Mouse (Mus musculus) testis, postnatal 10 days (tissue): ENCODE measurements at regions not wholly inside any gene's neighbourhood (a gene's known extent, or its start where the extent isn't known, plus 50 kb on each side); places are given as distances from the start of the nearest gene placed in this dataset.
"Not testable (repeated sequence)": the region's sequence is repeated elsewhere in the genome, so short reads cannot be mapped to it uniquely, and the experiment has no call there.

Experiments used
- DNase-seq: peaks from one replicate; pipeline ENCODE4 v3.0.0; 2021; ENCODE audit warnings: low spot score

DNA sequence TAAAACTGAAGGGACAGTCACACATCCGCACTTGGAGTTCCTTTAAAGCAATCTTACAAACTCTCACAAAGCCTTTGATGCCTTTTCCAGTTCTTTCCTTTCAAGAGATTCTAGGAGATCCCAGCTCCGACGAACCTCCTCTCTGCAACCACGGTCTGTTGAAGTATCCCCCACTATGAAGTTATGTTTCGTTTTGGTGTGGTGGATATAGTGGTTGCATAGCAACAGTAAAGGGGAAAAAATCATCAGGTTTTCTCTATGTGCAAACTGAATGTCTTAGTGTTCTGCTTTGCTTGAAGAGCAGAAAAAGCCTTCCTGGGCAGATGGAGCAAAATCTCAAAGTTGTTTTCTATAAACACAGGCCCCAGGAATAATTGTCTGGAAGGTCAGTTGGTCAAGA, 147.4 kb upstream of the Dlgap1 start:
- no peak for DNase-seq

DNA sequence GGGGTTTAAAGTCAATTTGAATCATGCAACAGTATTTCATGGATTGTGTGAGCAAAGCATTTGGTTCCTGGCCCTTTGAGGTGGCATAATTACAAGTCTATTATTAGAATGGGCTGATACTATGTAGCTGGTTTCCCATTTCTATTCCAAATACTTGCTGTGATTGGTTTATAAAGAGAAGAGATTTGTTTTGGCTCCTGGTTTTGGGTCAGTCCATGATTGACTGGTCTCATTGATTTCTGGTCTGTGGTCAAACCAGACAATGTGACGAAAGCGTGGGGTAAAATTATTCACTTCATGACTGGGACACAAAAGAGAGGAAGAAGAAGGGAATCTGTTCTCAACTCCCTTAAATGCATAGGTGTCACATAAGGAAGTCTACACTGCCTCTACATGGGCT, 147.0 kb upstream of the Dlgap1 start:
- no peak for DNase-seq

DNA sequence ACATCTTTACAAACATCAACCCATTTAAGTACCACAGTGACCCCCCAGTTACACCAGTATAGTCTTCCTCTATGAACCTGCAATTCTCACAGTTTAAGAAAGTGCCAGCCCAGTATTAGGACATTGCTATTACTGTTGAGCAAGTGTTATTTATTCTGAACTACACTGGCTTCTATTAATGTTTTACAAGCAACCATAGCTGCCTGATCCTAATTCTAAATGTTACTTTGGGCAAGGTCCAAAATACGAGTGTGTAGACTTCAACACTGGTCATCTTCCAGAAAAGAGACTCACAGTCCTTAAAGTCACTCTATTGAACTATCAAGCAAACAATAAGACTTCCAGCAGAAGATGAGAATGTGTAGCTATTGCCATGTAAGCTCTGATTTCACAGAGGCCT, 146.0 kb upstream of the Dlgap1 start:
- no peak for DNase-seq

DNA sequence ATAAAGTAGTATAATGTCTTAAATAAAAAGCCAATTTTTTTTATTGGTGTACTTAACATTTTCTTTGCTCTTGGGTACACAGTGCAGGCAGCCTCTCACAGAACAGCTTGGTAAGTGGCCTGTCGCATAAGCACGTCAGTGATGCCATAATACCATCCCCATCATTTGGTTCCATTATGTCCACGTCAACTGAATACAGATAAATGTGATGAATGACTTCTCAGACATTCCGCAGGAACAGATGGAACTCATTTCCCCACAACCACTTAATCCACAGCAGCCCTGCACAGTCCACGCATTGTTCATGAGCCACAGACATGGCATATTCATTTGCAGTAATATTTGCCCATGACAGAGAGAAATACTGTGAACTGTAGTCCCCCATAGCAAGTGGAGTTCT, 127.6 kb upstream of the Dlgap1 start:
- no peak for DNase-seq

DNA sequence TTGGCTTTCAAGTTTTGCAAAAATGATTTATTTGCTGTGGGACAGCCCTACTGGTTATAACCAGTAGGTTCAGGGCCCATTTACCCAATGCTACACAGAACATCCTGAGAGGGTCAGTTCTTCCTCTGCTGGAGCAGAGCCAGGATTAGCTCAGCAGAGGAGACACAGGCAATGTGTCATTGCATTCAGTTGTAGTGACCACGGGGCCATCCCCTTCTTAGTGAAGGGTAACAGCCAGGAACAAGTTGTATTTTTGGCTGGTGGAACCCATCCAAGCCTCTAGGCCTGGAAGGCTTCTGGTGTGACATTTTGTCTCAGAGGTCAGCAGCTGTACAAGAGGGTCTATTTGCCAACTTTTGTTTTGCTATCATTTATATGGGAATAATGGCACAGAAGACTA, 120.6 kb upstream of the Dlgap1 start:
- no peak for DNase-seq

DNA sequence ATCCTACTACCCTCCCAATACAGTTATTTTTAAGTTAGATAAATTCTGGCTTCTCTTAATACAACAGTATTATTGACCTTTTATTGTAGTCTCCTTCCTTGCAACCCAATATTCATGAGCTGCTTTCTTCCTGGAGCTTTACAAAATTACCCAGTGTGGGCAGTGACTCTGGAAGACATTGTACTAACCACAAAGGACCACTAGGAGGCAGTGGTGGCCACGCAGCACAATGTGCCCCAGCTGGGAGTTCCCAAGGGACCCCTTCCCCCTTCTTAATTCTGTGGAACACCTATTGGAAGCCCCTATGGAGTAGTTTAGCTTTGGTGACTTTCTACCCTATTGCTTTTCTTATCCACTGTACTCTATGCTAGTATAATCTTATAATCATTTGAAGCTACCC, 118.8 kb upstream of the Dlgap1 start:
- no peak for DNase-seq

DNA sequence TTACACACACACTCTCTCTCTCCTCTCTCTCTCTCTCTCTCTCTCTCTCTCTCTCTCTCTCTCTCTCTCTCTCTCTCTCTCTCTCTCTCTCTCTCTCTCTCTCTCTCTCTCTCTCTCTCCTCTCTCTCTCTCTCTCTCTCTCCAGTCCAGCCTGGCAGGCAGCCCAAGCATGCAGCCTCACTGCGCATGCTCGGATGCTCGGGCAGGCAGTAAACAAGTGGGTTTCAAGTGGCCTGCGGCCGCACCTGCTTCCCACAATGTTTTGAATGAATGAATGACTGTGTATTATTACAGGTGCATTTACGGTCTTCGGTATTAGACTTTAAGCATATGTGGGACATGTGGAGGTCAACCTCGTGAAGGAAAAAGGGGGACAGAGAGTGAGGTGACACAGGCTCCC, 88.9 kb upstream of the Dlgap1 start:
- not testable (repeated sequence) for DNase-seq

DNA sequence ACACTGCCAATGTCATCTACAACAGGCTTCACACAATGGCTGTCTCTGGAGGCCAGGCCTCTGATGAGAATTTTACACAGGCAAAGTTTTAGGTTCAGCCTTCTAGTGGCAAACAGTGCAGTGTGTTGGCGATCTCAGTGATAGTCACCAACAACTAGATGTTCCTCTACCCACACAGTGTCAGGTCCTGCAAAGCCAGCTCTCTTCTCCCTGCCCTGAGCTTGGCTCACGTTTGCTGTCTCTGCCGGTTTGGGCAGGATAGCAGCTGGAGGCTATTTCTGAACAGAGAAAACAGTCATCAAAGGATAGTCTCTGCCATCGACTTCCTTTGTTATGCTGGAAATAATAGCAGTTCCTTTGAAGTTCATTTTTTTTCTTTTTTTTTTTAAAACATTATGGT, 74.9 kb upstream of the Dlgap1 start:
- DNase-seq: no peak
